Mouse (Mus musculus) kidney, embryonic 16.5 days (tissue): Measurements from ENCODE around the gene Abcg5. TPM values are rescaled to one million over a fixed set of nuclear protein-coding genes. Genes with fewer than 3 reads are reported as not detected.

Experiments
- ATAC-seq: fragments of 200-750 bp; cut with Nextera tagmentation; 2 replicates; pipeline ENCODE4 v1.8.0; 2017; ENCODE audit warnings: moderate TSS enrichment; ENCODE audit not compliant: low FRiP score, low TSS enrichment
- H3K27ac ChIP-seq: fragments of 300-500 bp; sonication (generic); 2 replicates; pipeline ENCODE4 v1.5.1; 2014; ENCODE audit warnings: low read length
- H3K27me3 ChIP-seq: fragments of 300-500 bp; sonication (generic); 2 replicates; pipeline ENCODE4 v1.6.1; 2014; ENCODE audit warnings: low read length, control low read depth, mixed read lengths; ENCODE audit not compliant: insufficient read depth
- H3K36me3 ChIP-seq: fragments of 300-500 bp; sonication (generic); 2 replicates; pipeline ENCODE4 v1.6.1; 2014; ENCODE audit warnings: low read length, control low read depth, mixed read lengths; ENCODE audit not compliant: insufficient read depth
- H3K4me1 ChIP-seq: fragments of 300-500 bp; sonication (generic); 2 replicates; pipeline ENCODE4 v1.6.1; 2014; ENCODE audit warnings: low read length, control low read depth, mixed read lengths; ENCODE audit not compliant: insufficient read depth
- H3K4me2 ChIP-seq: fragments of 300-500 bp; sonication (generic); replicated peaks from 2 replicates; pipeline ENCODE4 v1.6.1; 2014; ENCODE audit warnings: low read depth, low read length
- H3K4me3 ChIP-seq: fragments of 300-500 bp; sonication (generic); 2 replicates; pipeline ENCODE4 v1.5.1; 2014; ENCODE audit warnings: mild to moderate bottlenecking, low read length
- H3K9ac ChIP-seq: fragments of 300-500 bp; sonication (generic); replicated peaks from 2 replicates; pipeline ENCODE4 v1.6.1; 2014; ENCODE audit warnings: low read length
- H3K9me3 ChIP-seq: fragments of 300-500 bp; sonication (generic); 2 replicates; pipeline ENCODE4 v1.6.1; 2016; ENCODE audit warnings: low read length, control low read depth
- WGBS: fragments of 180-500 bp; shearing (Covaris S2); extraction: QIAGEN DNeasy Blood & Tissue Kit; methylation state at CpG from one replicate; pipeline ENCODE4 v1.1.7; 2014; 5-methylcytosine and 5-hydroxymethylcytosine counted together
- polyA plus RNA-seq: library from polyadenylated mRNA; unstranded; fragments of >200 nt; fragmentation: Nextera tagmentation; extraction: Ambion mirVana; gene quantifications from 2 replicates; pipeline ENCODE4 v1.2.1, GENCODE M21; 2015

Gene Abcg5
- polyA plus RNA-seq, 1 experiment from 2014 or later, result 3.7 TPM

DNA sequence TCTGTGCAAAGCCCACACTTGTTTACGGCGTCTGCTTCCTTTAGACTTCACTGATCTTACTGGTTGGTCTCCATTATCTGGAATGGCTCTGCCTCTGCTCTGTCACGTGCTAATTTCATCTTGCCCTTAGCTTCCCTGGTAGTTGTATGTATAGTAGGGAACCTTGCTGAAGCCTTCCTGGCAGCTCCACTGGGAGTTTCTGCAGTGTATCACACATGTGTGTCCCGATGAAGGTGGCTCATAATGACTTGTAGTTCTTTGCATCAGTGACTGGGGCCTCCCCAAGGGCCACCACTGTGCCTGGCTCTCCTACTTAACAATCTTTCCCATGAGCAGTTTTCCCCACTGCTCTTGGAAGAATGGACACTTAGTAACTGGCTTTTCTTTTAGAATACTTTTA lies 74.2 kb downstream of the Abcg5 start:
- ATAC-seq, result no peak
- Histone ChIP-seq H3K36me3 (peaks cover 20% of the 10 kb centered on the region), H3K27ac (no peak overlapping the region), H3K4me2 (no peak overlapping the region), H3K9me3 (no peaks in the 10 kb centered on the region), H3K9ac (no peak overlapping the region), H3K27me3 (no peaks in the 10 kb centered on the region), H3K4me3 (no peak overlapping the region), H3K4me1 (no peaks in the 10 kb centered on the region; the same call in 1 of the 2 replicates)
- 72% methylated on average over 4 of the region's 4 CpGs for WGBS

Other genes with a start within 250 kb of the Abcg5 start
- gene Thada, start 216.8 kb downstream of the Abcg5 start, polyA plus RNA-seq, result 9.2 and 10.6 TPM in 2 replicates
- 10.5 and 12.2 TPM in 2 replicates for gene Plekhh2, start 171.1 kb downstream of the Abcg5 start, polyA plus RNA-seq
- gene Dync2li1, start 56.5 kb downstream of the Abcg5 start, polyA plus RNA-seq, result 54.9 and 56.9 TPM in 2 replicates
- gene Abcg8, start 6.7 kb downstream of the Abcg5 start, polyA plus RNA-seq, result 0.25 and 0.30 TPM in 2 replicates
- gene Lrpprc, start 107.8 kb upstream of the Abcg5 start, polyA plus RNA-seq, result 54.8 and 57.7 TPM in 2 replicates